Mouse (Mus musculus): ENCODE measurements around the gene Ppil3. TPM values are rescaled to one million over a fixed set of nuclear protein-coding genes. Genes with fewer than 3 reads are reported as not detected.

Gene Ppil3
- total RNA-seq, 2 experiments from 2014 or later = 86.2 to 99.1 TPM

Other genes with a start within 250 kb of the Ppil3 start
- 0.42 TPM in 1 of 2 replicates, not detected in the other for gene Aox4, start 235.1 kb downstream of the Ppil3 start, total RNA-seq (2014; fragmentation: Nextera tagmentation)
- not detected in 2 replicates for gene Aox4, start 235.1 kb downstream of the Ppil3 start, total RNA-seq (2017)
- gene Aox2, start 167.2 kb downstream of the Ppil3 start, total RNA-seq (2014; fragmentation: Nextera tagmentation) = not detected in 2 replicates
- not detected in 2 replicates for gene Aox2, start 167.2 kb downstream of the Ppil3 start, total RNA-seq (2017)
- 135 and 139 TPM in 2 replicates for gene Bzw1, start 52.6 kb downstream of the Ppil3 start, total RNA-seq (2014; fragmentation: Nextera tagmentation)
- gene Bzw1, start 52.6 kb downstream of the Ppil3 start, total RNA-seq (2017) = 242 and 249 TPM in 2 replicates
- 269 and 310 TPM in 2 replicates for gene Clk1, start 21.4 kb downstream of the Ppil3 start, total RNA-seq (2014; fragmentation: Nextera tagmentation)
- 403 and 497 TPM in 2 replicates for gene Clk1, start 21.4 kb downstream of the Ppil3 start, total RNA-seq (2017)
- gene Nif3l1, start 335 bp downstream of the Ppil3 start, total RNA-seq (2014; fragmentation: Nextera tagmentation) = 30.9 and 45.4 TPM in 2 replicates
- gene Nif3l1, start 335 bp downstream of the Ppil3 start, total RNA-seq (2017) = 56.8 and 79.4 TPM in 2 replicates
- gene Orc2, start 59.6 kb upstream of the Ppil3 start, total RNA-seq (2014; fragmentation: Nextera tagmentation) = 101 and 111 TPM in 2 replicates
- gene Orc2, start 59.6 kb upstream of the Ppil3 start, total RNA-seq (2017) = 138 and 155 TPM in 2 replicates
- 21.1 and 25.1 TPM in 2 replicates for gene Fam126b, start 140.8 kb upstream of the Ppil3 start, total RNA-seq (2014; fragmentation: Nextera tagmentation)
- 11.3 and 17.8 TPM in 2 replicates for gene Fam126b, start 140.8 kb upstream of the Ppil3 start, total RNA-seq (2017)
- 101 and 116 TPM in 2 replicates for gene Ndufb3, start 140.9 kb upstream of the Ppil3 start, total RNA-seq (2014; fragmentation: Nextera tagmentation)
- 107 and 113 TPM in 2 replicates for gene Ndufb3, start 140.9 kb upstream of the Ppil3 start, total RNA-seq (2017)

Data from megakaryocyte-erythroid progenitor cell, adult 5-6 weeks (primary cell).